Mouse (Mus musculus) small intestine, adult 2 months (tissue): ENCODE results near the gene Inpp4a. TPM values are rescaled to one million over a fixed set of nuclear protein-coding genes. Genes with fewer than 3 reads are reported as not detected.

Experiments
- H3K27ac ChIP-seq: fragments of 200-500 bp; 2 replicates; pipeline ENCODE4 v1.5.1; 2012; ENCODE audit warnings: low read depth, low read length, control low read depth, inconsistent platforms; ENCODE audit not compliant: insufficient read depth
- H3K27me3 ChIP-seq: fragments of 200-500 bp; 2 replicates; pipeline ENCODE4 v1.6.1; 2012; ENCODE audit warnings: mild to moderate bottlenecking, moderate library complexity, low read length, inconsistent platforms; ENCODE audit not compliant: control insufficient read depth, insufficient read depth
- H3K36me3 ChIP-seq: fragments of 200-500 bp; 2 replicates; pipeline ENCODE4 v1.6.1; 2012; ENCODE audit warnings: mild to moderate bottlenecking, low read length, control low read depth, inconsistent platforms; ENCODE audit not compliant: control insufficient read depth, insufficient read depth
- H3K4me1 ChIP-seq: fragments of 200-500 bp; 2 replicates; pipeline ENCODE4 v1.6.1; 2012; ENCODE audit warnings: low read length, inconsistent platforms, mixed read lengths; ENCODE audit not compliant: control insufficient read depth, insufficient read depth, insufficient read length
- H3K4me3 ChIP-seq: fragments of 200-500 bp; 2 replicates; pipeline ENCODE4 v1.5.1; 2012; ENCODE audit warnings: low read depth, mild to moderate bottlenecking, control low read depth, inconsistent platforms, low read length, moderate library complexity
- CTCF ChIP-seq: fragments of 200-500 bp; IDR thresholded peaks from 2 replicates; pipeline ENCODE4 v1.5.1; 2012; ENCODE audit warnings: low read depth, mild to moderate bottlenecking, control low read depth, inconsistent platforms, low read length, moderate library complexity, mixed read lengths; ENCODE audit not compliant: insufficient replicate concordance, insufficient read length; ENCODE audit errors: extremely low read depth
- WGBS: fragments of 180-500 bp; shearing (Covaris S2); methylation state at CpG from one replicate; pipeline ENCODE4 v1.1.7; 2018; 5-methylcytosine and 5-hydroxymethylcytosine counted together
- polyA plus RNA-seq: library from polyadenylated mRNA; depleted of rRNA; stranded (reverse); fragments of >200 nt; gene quantifications from 2 replicates; pipeline ENCODE4 v1.2.3, GENCODE M21; 2012; rRNA removed

Inpp4a gene
- polyA plus RNA-seq, 1 experiment: 28.6 TPM

DNA sequence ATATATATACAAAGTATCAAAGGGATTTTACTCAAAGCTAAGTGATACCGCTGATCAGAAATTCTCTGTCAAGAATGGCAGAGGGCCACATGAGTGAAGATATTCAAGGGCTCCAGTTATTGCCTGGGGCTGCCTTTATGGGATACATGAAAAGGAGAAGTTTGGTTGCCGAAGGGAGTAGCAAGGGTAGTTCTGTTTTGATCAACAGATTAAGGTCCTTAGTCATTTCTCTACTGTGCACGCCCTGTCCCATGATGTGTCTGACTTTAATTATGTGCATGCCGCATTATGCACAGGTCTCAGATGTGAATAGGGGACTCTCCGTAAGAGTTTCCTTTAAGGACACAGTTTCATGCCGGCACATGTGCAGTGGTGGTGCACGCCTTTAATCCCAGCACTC lies 157.9 kb downstream of the Inpp4a start:
- peaks cover 64% of the 10 kb centered on the region for H3K36me3 ChIP-seq
- no peak overlapping the region for H3K27ac ChIP-seq
- no peaks in the 10 kb centered on the region for H3K4me1 ChIP-seq
- WGBS: 92% methylated on average over 7 of the region's 7 CpGs
- TF ChIP-seq CTCF: no peak
- no peaks in the 10 kb centered on the region for H3K27me3 ChIP-seq
- no peak overlapping the region for H3K4me3 ChIP-seq

Other genes starting within 250 kb of the Inpp4a start
- gene Cnga3, start 85.4 kb upstream of the Inpp4a start, polyA plus RNA-seq: 0.06 and 0.08 TPM in 2 replicates
- gene Coa5, start 130.2 kb downstream of the Inpp4a start, polyA plus RNA-seq: 18.6 and 30.0 TPM in 2 replicates
- 15.6 and 36.6 TPM in 2 replicates for gene Unc50, start 130.3 kb downstream of the Inpp4a start, polyA plus RNA-seq
- 21.6 and 53.3 TPM in 2 replicates for gene Mgat4a, start 241.2 kb downstream of the Inpp4a start, polyA plus RNA-seq